Mouse (Mus musculus) thymus, postnatal 14 days (tissue): ENCODE measurements around the gene Dscam.

Source experiments
- DNase-seq: peaks from one replicate; pipeline ENCODE4 v3.0.0; 2021

The Dscam gene

DNA sequence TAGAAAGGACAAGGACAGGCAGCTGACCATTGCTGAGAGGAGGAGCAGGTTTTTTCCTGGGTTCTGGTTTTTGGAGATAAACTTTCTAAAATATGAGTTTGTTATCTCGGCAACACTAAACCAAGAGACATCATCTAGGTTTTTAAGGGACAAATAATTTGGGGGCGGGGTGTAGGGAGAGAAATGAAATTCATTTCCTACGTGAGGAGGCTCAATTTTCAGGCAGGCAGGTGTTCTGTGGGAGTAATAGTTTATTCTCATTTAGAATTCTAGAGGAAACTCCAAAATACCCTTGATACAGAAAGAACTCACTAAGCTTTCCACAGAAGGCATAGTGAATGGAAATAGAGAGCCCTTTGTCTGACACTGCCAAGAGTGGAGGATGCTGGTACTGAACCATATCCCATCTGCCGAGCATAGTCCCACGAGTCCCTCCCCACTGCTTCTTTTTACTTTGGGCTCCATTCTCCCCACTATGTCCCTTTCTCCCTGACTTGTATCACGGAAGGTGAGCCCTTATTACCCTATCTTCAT, 415.5 kb downstream of the Dscam start:
- DNase-seq = no peak

DNA sequence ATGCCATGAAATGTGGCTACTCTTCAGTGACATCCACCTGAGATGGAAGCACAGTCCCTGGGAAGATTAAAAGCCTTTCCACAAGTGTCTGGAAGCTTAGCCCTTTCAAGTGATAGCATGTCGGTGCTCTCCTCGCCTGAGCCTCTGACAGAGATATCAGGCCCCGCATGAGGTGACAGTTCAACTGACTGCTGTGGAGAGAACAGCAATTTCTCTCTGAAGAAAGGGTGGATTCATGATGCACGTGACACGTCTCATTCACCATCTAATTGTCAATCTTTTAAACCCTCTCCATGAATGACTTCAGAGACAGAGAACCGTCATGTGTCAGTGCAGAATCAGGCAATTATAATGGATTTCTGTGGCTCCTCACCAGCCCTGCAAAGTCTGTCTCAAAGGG, 416.2 kb downstream of the Dscam start:
- no peak for DNase-seq

DNA sequence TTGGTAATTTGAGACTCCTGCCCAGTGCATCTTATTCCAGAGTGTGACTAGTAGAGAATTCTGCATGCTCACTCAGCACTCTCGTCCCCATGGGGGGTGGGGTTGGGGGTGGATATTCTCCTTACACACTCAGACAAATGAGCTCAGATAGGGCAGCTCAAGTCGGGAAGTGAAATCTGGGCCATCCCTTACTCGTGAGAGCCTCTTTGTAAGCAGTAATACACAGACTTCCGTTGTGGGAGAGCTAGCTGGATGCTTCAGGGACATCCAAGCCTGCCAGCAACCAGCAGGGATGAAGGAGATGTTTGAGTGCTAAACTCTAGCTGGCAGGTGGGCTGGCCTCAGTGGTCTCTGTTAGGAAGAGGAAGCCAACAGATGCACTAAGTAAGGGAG, 416.8 kb downstream of the Dscam start:
- no peak for DNase-seq

DNA sequence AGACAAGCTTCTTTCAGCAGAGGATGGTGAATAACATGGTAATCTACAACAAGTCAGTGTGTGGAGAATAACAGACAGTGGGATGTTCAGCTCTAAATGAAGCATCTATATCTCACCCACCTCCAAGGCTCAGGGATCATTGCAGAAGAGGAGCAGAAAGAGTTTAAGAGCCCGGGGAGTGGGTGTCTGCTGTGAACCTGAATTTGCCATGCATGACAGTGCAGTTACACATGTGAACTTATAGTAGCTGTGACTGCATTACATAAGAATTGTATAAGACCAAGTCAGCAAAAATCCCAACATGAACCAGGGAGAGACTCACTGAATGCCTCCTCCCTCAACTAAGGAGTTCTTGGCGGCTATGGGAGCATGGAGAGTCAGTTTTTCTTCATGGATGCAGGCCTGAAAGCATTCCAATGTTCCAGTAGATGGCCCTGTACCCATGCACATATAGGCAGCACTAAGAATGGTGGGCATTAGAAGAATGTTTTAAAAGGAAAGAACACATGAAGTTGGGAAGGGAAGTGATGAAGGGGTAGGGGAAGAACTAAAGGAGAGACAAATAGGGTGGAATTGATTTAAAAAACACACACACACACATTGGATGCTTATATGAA, 417.3 kb downstream of the Dscam start:
- DNase-seq = no peak

DNA sequence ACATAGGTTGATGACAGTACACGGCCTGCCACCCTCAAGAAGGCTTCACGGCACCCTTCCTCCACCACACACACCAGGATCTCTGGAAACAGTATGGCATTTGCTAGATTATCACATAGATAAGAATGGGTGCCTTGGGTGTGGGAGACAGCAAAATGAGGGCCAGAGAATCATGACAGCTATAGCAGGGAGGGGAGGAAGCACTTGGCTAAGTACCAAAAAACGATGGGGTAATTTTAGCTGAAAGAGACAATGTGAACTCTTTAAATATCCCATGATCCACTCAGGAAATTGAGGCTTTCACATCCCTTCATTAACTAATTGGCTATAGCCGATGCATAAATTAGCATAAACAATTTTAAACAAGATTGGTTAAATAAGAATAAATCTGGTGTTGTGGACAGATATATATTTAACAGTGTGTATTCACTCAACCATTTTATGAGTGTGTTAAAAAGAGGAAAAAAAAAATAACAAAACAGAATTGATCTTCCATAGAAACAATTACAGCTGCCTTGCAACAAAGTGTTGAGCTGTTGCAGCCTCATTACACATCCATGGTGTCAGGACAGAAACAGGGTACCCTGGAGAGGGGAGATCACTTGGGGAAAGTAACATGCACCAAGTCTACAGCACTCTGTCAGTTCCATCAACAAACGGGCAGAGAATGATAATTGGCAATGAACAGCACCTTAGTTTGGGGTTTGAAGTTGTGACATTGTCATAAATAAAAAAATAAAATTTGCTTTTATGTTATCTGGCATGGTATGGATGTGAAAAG, 427.9 kb downstream of the Dscam start:
- DNase-seq = no peak

DNA sequence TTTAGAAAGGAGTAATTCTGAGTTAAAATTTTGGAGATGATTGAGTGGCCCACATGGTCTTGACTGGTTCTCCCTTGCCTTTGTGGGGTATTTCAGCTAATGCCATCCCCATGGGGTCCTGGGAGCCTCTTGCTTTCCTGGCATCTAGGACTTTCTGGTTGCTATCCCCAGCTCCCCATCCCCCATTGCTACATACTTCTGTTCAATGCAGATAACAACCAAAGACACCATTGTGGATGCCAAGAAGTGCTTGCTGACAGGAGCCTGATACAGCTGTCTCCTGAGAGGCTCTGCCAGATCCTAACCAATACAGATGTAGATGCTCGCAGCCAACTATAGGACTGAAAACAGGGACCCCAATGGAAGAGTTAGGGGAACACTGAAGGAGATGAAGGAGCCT, 429.2 kb downstream of the Dscam start:
- no peak for DNase-seq

DNA sequence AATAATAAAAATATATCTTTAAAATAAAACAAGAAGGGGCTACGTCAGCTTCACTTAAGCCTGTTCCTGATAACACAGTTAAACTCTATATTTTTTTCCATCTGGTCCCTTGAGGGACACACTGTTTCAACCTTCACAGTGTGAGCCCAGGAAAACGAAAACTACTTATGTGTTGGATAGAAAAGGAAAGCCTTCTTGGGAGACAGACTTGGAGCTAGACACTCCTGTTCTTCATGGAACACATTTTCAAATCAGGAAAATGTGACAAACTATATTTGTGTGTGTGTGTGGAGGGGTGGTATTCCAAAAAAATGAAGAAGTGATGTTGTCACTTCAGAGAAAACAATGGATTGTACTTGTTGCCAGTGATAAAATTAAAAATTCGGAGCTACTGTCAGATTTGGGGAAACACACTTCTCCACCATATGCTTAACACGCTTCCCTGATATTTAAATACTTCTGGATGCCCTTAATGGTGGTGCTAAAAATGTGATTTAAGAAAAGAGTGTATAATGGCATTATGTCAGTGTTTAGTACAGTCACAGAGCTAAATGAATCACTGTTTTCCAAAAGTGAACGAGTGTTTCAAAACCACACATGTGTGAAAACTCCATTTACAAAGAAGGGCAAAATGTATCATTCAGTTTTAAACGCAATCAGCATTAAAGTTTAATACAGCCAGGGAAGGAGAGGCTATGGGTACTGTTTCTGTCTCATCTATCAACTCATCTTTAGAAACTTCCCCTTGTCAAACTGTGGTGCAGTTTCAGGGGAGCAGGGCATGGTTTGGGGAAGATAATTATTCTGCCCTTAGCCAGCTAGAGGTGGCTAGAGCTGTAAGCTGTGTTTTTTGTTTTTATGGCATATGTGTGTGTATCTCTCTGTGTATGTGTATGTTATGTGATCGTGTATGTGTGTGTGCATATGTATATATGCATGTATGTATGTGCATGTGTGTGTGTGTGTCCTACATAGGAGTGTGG, 430.2 kb downstream of the Dscam start:
- no peak for DNase-seq

DNA sequence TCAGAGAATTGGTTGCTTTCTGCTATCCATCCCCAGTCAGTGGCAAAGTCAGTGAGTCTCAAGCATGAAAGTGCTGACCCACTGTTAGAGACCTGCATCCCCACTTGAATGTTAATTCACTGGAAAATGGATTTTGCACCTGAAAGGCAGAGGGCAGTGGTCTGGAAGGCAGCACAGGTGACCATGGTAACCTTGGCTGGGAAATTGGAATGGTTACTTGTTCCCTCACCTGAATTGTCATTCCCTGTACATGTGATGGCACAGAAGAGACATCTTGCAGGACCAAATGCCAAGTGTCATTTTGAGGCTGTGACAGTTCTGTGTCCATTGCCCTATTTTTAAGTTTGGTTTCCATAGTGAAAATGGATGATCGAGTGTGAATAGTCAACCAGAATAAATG, 434.1 kb downstream of the Dscam start:
- no peak for DNase-seq

DNA sequence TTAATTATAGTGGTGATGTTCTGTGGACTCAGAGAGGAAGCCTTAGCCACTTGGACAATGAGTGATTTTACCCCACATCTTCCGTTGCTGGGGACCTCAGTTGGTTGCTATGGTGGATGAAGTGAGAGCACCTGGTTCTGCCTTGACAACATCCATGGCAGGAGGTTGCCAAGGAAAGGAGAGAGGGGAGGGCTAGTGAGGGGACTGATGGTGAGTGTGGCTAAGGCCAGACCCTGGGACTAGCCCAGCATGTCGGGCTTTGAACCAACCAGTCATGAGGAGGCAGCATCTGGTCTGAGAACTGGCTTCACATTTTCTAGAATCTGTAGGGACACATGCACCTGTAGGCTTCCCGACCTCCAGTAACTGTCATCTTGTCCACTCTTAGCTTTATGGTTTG, 439.7 kb downstream of the Dscam start:
- DNase-seq = no peak

DNA sequence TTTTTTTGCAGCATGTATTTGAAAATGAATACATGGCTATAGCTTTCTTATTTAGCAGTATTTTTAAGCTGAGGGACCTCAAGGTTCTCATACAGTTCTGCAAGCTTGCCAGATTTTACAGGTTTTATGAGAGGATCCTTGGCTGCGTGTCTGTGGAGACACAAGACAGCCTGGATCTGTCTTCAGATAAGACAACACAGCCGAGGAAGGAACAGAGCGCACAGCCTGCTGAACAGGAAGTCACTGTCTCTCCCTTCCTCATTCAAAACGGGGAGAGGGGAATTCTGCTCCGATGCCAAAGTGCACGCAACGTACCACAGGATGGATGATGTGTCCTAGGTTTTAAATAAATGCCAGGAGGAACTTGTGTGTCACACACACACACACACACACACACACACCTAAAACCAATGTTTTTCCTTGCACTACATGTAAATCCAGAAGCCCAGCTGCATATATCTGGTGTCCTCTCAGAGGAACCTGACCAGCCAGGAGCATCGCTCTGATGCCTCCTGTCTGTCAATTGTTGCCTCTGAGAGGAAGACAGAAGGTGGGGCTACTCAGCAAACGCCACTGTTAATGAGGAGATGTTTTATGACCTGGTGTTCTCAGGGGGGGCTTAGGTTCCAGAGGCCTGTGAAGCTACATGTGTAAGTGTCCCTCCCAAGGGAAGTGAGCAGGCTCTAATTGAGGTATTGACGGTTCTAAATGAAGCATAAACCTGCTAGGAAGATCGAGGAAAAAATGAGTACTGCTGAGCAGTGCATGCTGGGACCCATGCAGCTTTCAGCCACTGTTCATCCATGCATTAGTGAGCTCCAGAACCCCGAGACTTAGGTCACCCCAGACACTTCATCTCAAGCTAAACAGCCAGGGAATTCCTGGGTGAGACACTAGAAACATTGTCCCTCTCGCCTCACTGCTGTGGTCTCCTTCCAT, 442.4 kb downstream of the Dscam start:
- no peak for DNase-seq

DNA sequence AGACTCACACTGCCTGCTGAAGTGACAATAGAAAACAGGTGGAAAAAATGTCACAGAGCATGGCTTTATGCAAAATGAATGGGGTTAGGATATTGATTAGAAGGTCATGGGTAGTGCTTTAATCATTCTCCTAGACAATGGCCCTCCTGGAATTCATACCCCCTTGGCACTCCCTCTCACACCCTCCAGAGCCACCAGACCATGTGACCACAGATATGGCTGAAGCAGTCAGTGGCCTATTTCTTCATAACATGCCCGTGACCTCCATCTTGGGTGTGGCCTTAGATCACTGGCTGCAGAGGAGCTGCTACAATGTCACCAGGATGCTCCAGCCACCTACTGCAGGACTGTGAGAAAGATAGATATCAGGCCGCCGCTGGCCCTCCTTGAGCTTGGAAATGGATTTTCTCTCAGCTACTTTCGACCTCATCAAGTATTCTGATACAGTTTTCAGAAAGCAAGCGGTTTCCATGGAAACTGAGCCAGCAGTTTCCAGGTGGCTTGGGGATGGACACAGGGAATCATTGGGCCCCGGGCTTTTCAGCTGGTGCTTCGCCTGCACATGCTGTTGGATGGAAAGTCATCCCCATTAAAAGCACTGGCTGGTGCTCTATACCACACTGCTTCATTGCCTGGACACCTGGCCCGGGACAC, 445.4 kb downstream of the Dscam start:
- no peak for DNase-seq

DNA sequence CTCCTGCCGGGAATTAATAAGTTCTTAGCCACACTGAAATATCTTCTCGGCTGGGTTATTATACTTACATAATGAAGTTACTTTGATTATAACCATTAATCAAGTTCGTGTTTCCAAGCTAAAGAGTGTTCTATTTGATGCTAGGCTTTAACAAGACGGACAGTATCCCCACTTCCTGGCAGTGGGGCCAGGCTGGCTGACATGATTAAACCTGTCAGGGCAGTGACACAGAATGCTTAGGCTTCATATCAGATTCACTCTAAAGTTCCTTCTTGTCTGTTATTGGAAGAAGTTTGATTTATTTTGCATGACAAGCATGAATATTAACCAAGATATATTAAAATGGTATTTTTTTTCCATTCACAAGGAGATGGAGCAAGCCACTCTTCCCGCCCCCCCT, 446.0 kb downstream of the Dscam start:
- DNase-seq = no peak

DNA sequence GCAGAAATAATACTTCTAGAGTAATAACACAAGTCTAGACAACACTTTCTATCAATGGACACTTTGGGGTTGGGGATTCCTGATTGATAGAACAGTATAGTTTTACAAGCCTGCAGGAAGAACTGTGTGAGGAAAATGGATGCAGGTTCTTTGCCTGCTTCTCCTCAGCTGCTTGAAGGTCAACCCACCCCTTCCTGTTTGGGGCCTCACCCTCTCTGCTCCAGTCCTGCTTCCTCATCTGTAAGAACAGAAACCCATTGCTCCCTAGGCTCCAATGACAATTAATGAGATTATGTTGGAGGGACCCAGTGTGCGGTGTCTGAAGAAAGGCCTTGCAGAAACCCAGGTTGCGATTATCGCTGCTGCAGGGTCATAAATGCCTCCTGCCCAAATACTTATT, 446.4 kb downstream of the Dscam start:
- DNase-seq = no peak

DNA sequence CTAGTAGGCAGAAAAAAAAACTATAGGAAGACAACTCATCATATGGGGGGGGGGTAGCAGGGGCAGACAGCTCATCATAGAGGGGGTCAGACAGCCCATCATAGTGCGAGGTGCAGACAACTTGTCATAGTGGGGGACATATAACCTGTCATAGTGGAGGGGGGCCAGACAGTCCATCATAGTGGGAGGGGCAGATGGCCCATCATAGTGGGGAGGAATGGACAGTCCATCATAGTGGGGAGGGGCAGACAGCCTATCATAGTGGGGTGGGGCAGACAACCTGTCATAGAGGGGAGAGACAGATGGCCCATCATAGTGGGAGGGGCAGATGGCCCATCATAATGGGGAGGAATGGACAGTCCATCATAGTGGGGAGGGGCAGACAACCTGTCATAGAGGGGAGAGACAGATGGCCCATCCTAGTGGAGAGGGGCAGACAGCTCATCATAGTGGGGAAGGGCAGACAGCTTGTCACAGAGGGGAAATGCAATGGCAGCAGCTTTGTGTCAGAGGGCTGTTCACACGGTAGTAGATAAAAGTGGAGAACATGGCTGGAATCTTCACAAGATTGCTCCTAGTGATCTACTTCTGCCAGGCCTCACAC, 447.4 kb downstream of the Dscam start:
- no peak for DNase-seq

DNA sequence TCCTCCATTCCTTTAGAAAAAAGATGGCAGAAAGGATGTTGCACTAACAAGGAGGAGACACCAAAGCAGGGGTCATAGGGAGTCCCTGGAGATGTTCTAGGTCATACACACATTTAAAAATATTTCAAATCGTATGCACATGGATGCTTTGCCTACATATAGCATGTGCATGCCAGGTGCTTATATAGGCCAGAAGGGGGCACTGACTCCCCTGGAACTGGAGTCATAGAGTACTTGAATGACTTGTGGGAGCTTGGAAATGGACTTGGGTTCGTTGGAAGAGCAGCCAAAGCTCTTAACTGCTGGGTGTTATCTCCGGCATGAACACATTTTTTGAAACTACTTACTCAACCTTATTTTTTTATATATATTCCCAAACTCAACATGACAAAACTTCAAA, 448.4 kb downstream of the Dscam start:
- DNase-seq = no peak

DNA sequence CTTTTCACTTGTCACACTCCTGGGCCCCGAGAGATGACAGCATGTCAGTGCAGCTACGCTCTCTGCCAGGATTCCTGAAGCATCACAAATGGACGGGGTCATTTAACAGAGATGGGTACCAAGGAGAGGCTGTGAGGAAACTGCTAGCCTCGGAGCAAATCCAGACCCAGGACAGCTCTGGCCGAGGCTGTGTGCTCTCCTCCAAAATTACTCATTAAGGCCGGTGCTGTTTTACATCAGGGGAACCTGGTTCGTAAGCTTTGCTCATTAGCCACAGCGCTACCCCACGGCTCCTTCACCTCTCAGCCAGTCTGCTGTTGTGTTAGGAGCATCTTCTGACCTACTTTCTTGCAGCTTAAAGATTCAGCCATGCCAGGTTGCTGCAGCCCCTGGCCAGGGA, 449.3 kb downstream of the Dscam start:
- DNase-seq = no peak

DNA sequence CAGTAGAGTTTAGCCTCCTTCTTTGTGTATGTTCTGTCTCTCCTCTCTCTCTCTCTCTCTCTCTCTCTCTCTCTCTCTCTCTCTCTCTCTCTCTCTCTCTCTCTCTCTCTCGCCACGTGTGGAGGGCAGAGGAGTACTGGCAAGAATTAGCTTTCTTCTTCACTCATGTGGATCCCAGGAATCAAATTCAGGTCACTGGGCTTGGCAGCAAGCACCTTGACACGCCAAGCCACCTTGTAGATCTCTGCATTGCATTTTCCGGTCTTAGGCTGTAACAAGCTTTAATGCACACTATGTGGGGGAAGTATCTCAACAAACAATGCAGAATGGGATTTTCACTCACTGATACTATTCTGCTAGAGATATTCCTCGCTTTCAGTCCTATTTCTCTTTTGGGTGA, 449.9 kb downstream of the Dscam start:
- no peak for DNase-seq

DNA sequence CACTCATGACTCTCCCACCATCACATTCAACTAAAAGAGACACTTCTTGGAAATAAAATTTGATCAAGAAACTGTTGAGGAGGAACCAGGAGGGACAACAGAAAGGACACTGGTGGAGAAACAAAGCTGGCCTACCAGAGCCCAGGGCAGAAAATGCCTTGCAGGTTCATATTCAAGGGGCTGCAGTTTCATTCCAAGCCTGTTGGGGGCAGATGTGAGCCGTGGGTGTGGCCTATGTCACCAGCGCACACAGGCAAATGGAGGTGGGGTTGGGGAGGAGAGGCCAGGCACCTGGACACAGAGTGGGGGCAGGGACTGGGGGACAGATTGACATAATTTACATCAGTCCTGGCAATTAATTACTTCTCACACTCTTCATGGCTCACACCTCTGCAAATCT, 452.3 kb downstream of the Dscam start:
- DNase-seq = peak; percentile 5

DNA sequence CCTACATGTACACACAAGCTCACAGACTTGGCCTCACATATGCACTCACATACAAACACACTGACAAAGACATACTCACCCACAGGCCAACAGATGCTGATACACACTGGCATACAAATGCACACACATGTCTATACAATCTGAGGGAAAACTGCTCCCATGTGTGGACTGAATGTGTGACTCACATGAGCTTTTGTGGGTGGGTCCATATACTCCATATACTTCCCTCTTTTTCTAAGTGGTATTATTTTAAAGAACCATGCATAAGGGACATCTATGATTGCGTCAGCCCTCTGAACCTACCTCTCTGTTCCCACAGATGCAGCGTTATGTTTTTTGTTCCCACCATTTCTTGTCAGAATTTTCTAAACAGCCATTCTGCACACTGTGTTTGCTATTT, 453.9 kb downstream of the Dscam start:
- DNase-seq = no peak

DNA sequence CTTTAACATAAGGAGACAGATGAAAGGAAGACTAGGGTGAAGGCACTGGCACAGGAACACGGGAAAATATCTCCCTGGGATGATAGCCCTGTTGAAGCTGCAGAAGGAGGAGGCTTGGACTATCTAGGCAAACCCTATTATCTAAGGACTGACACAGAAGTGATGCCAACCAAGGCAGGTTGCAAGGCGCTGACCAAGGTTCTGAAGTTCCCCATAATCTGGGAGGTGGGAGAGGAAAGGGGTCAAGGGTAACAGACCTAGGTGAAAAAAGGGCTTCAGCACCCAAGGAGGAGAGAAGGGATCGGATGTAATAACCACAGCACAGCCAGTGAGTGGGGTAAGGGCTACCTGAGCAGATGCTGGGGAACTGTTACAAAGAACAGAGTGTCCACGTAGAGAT, 458.6 kb downstream of the Dscam start:
- DNase-seq = no peak

DNA sequence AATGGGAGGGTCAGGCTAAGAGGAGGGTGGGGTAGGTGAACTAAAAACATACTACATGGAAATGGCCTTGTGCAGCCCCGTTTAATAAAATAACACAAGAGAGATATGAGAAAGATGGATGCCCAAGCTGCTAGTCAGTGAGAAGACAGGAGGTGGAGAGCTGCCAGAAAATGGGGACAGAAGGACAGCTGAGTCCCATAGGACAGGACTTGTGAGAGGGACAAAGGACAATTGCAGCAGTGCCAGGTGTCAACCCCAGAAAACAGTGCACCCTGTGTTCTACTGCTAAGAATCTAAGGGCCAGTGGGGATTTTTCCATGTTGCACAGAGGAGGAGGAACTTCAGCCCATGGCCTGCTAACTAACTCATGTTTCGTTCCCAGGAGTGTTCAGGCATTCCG, 470.0 kb downstream of the Dscam start:
- no peak for DNase-seq
